Mouse (Mus musculus): ENCODE measurements around the gene Aldh1a2.

DNA sequence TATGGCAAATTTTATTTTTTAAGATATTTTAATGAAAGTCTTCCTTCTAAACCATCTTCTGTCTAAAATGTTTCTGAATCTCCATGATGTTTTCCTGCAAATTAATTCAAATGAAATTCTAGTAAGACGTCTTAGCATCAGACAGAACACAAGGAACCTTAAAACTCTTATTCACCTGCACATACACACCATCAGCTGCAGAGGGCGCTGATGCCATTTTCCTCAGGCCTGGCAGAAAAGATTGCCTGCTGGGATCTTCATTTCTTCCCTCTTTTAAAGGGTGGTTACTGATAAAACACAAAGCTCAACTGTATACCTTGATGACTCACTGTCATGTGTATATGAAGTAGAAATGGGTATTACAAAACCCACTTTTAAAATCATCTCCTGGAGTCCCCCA is 4.7 kb upstream of the Aldh1a2 start:
- no peak for TF ChIP-seq POLR2A (IDR thresholded peaks at IDR 0.05; ENCODE audit: low read depth, low read length)
- TF ChIP-seq CTCF (IDR thresholded peaks at IDR 0.05; ENCODE audit: extremely low read depth, insufficient read depth, insufficient read length, insufficient replicate concordance): peak; percentile 10; the same call in 1 of the 2 replicates
